Mouse (Mus musculus) activated CD4-positive, CD25-positive, alpha-beta regulatory T cell, adult 4 months (primary cell): ENCODE results near the gene Mknk2. TPM values are rescaled to one million over a fixed set of nuclear protein-coding genes. Genes with fewer than 3 reads are reported as not detected.

Source experiments
- ATAC-seq: one replicate; pipeline ENCODE4 v1.8.0; 2017
- polyA plus RNA-seq, 2 experiments: library from polyadenylated mRNA; unstranded; fragments of 100-300 nt; shearing (Covaris generic); gene quantifications; one replicate each; pipeline ENCODE4 v1.2.1; 2017

Gene Mknk2
- 10 to 100 TPM; 56.1 to 64.2 TPM for polyA plus RNA-seq

- peak; percentile 45 for ATAC-seq
These were observed at the start of gene Mknk2 for GRCm38 (mm10) chr10:80677942-80678436. Gene Mknk2 (minus strand): TSS chr10:80678112.

DNA sequence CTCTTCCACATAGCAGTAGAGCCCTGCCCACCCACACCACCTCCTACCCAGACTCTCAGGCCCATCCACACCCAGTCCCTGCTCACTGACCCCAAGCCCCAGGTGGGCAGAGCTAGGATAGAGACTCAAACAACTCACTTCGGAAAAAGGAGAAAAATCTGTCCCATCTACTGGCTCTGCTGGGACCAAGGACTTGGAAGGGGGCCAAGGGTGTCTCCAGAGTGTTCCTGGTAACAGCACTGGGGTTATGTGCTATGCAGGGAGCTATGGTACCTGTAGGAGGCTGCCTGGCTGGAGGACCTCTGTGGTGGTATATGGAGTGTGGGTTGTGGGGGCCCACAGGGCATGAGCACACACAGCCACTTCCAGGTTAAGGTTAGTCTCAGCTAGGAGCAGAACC is 39.4 kb upstream of the Mknk2 start:
- no peak for ATAC-seq

DNA sequence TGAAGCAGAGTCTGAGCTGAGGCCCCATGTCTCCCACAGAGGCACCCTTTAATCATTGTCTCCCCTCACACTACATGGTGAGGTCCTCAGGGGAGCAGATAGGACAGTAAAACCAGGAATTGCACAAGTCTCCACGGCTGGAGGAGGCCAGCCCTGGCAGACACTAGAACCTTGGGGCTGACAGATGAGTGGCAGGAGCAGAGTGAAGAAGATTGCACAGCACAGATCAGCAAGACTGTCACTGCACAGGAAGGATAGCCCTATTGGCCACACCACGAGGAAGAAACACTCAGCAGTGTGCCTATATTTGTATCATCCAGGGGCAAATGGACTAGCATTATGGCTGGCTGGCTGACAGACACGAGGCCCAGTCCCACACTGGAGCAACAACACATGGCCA is 32.9 kb upstream of the Mknk2 start:
- no peak for ATAC-seq

GRCm38 (mm10) chr10:80705479-80705878 is 27.6 kb upstream of the Mknk2 start:
- ATAC-seq = no peak

- ATAC-seq = no peak
These were observed 27.1 kb upstream of the Mknk2 start for GRCm38 (mm10) chr10:80705033-80705432.

DNA sequence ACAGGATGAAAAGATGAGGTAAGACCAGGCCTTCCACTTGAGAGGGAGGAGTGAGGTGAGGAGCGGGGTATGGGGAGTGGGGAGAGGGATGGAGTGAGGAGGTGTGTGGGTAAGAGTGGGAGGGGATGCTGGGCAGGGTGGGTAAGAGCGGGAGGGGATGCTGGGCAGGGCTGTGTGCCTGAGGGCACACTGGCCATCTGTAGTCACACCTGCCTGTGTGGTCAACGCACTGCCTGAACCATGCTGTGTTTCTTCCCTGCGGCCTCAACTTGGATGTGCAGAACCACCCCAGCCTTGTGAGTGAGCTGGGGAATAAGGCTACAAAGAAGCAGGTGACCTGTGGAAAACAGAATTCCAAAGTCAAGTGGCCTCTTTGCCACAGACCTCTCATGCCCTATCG is 26.5 kb upstream of the Mknk2 start:
- no peak for ATAC-seq

- no peak for ATAC-seq
These were observed 25.7 kb upstream of the Mknk2 start for GRCm38 (mm10) chr10:80703643-80704042.

DNA sequence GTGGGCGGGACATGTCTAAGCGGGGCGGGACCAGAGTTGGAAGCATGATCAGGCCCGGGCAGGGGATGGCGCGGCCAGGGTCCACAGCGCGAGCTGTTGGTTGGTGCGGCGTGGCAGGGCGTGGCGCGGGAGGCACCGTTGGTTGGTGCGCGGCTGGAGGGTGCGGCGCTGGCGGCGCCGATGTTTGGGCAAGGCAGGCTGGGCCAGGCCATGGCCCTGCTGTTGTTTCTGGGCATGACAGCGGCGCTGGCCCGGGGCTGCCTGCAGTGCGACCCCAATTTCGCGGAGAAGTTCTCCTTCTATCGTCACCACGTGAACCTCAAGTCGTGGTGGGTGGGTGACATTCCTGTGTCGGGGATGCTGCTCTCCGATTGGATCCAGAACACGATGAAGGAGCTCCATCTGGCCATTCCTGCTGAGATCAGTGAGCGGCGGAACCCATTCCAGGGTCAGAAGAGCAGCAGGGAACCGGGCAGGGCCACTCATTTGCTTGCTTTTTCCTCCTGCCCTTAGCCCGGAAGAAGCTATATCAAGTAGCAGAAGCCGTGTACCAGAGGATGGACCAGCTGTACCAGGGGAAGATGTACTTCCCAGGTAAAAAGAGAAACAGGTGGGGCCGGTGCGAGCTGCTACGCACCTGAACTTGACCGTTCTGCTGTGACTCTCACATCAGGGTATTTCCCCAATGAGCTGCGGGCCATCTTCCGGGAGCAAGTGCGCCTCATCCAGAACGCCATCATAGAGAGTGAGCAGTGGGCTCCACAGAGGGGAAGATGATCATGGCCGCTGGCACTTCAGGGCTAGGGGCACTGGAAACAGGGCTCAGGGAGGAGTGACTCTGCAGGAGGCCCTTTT is 24.9 kb upstream of the Mknk2 start:
- peak; percentile 53 for ATAC-seq

DNA sequence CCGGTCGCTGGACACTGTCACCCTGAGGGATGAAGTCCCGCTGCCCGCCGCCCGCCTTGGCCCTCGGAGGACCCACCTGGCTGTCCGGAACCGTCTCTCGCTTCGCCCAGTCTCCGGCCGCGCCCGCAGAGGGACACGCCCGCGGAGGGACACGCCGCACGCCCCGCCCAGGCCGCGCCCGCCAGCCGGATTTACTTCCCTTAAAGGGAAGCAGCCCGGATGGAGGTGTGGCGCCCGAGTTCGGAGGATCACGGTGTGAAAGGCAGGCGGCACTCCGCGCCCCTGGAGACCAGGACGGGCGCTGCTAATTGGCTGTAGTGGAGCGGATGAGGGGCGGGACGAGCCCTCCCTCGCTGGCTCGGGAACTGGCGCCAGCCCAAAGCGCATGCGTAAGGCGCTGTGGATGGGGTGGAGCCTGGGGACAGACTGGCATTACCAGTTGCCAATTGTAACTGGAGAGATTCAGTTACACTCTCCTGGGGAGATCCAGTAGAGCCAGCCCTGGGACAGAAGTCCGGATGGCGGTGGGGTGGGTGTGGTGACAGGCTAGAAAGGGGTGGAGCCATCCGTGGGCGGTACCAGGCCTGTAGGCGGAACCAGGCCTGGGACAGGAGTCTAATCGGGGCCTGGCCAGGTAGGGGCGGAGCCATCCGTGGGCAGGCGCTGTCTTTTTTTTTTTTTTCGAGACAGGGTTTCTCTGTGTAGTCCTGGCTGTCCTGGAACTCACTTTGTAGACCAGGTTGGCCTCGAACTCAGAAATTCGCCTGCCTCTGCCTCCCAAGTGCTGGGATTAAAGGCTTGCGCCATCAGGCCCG is 24.0 kb upstream of the Mknk2 start, which contains the start of the genes Mob3a and Izumo4:
Mob3a (minus strand) TSS at position 257 of the 815 bp plus-strand sequence.
Izumo4 (plus strand) TSS at position 464 of the 815 bp plus-strand sequence.
- peak; percentile 73 for ATAC-seq

DNA sequence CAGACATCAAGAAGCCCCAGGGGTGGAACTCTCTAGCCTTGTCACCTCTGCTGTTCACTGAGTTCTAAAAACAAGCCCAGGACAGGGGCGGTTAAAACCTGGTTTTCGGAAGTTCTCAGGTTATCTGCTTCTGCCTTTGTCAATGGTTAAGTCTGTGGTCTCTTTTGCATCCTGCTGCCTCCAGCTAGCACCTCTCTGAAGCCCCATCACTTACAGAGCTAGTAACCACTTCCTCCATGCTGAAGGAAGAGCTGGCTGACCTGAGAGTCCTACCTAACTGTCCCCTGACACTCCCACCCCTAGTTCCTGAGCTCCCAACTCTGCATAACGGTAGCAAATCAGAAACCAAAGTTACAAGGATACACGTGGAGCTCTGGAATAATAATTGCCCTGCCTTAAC is 22.8 kb upstream of the Mknk2 start:
- ATAC-seq = peak; percentile 28

DNA sequence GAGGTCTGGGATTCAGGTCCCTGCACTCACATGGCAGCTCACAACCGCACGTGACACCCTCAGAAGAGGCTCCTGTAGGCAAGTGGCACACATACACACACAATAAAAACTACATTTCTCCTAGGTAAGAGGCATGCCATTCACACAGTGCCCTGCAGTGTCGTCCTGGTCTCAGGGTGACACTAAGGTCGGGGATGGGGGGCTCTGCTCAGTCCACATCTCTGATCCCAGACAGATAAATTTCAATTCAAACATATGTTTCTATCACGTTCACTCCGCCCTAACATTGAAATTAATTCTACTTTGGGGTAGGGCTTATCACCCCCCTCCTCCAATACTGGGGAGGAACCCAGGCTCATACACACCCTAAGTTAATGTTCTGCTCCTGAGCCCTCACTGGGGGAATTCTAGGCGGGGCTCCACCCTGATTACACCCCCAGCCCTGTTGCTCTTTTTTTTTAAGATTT is 22.2 kb upstream of the Mknk2 start:
- ATAC-seq = no peak

- ATAC-seq = no peak
These were observed 20.7 kb upstream of the Mknk2 start for GRCm38 (mm10) chr10:80698605-80699004.

GRCm38 (mm10) chr10:80697812-80698211 is 19.9 kb upstream of the Mknk2 start:
- no peak for ATAC-seq

GRCm38 (mm10) chr10:80697393-80697787 is 19.5 kb upstream of the Mknk2 start:
- ATAC-seq = no peak

GRCm38 (mm10) chr10:80696502-80697392 is 18.8 kb upstream of the Mknk2 start:
- ATAC-seq = no peak

- ATAC-seq = no peak
These were observed 18.0 kb upstream of the Mknk2 start for GRCm38 (mm10) chr10:80695801-80696501.

GRCm38 (mm10) chr10:80695186-80695585 is 17.3 kb upstream of the Mknk2 start:
- ATAC-seq = peak; percentile 85

DNA sequence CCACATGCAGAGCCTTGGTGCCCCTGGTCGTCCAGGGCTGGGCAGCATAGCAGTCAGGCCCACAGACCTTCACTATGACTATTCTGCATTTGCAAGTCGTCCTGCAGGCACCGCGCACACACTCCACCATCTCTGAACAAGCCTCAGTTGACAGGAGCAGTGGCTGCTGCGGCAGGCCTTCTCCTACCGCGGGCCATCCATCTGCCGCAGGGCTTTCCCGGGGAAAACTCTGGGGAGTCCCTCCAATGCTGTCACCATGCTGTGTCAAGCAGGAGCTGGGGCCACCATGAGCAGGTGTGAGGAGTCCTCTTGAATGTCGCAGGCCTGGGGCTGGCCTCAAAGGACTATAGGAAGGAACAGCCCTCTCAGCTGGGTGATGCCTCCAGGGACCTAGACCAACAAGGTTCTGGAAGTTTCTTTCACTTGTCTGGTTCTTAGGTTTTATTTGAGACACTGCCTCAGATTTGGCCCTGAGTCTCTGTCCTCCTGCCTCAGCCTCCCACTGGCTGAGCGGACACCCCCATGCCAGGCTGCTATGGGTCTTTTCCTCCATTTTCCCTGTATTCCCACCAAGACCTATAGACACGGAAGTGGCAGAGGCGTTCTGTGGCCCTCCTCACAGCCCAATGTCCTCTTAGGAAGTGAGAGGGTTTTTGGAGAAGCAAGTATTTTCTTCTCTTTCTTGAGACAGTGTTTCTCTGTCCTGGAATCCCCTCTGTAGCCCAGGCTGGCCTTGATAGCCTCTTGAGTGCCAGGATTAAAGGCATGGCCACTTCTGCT is 16.4 kb upstream of the Mknk2 start:
- ATAC-seq = no peak

DNA sequence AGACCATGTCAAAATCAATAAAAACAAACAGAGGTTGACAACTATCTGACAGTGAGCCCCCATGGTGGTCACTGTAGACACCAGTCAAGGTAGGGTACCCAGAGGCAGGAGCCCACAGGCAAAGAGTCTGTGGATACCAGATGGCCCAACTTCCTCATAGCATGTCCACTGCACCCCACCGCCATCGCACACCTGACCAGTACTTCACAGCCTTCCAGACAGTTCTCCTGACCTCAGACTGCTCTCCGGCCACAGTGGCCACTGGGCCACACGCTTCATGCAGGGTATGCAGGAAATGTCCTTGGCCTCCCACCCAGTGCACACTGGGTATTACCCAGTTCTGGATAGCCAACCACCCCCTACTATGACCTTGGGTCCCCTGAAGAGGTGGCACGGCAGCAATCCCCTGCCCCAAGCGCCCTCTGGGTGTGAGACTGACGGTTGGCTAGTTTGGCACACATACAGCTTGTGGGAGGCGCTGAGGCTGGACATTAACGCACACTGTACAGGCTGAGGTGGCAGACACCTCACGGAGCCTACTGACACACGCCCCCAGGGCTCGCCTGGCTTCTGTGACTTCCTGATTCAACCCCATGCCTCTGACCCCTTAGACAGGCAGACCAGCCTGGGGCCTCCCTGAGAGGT is 15.6 kb upstream of the Mknk2 start:
- ATAC-seq = no peak
